Mouse (Mus musculus) heart, embryonic 11.5 days (tissue): ENCODE measurements around the gene Khnyn. TPM values are rescaled to one million over a fixed set of nuclear protein-coding genes. Genes with fewer than 3 reads are reported as not detected.

Experiments
- ATAC-seq: fragments of 200-750 bp; cut with Nextera tagmentation; replicated peaks from 2 replicates; pipeline ENCODE4 v1.8.0; 2017; ENCODE audit warnings: moderate library complexity; ENCODE audit not compliant: insufficient number of reproducible peaks, low FRiP score, low TSS enrichment
- H3K27ac ChIP-seq: fragments of 300-500 bp; sonication (generic); 2 replicates; pipeline ENCODE4 v1.5.1; 2014; ENCODE audit warnings: mild to moderate bottlenecking, low read depth, low read length
- H3K27me3 ChIP-seq: fragments of 300-500 bp; sonication (generic); 2 replicates; pipeline ENCODE4 v1.6.1; 2014; ENCODE audit warnings: mild to moderate bottlenecking, low read length, mixed read lengths; ENCODE audit not compliant: control insufficient read depth, insufficient read depth
- H3K36me3 ChIP-seq: fragments of 300-500 bp; sonication (generic); 2 replicates; pipeline ENCODE4 v1.6.1; 2014; ENCODE audit warnings: mild to moderate bottlenecking, low read length, moderate library complexity, mixed read lengths; ENCODE audit not compliant: control insufficient read depth, insufficient read depth
- H3K4me1 ChIP-seq: fragments of 300-500 bp; sonication (generic); 2 replicates; pipeline ENCODE4 v1.6.1; 2014; ENCODE audit warnings: low read length; ENCODE audit not compliant: control insufficient read depth, insufficient read depth
- H3K4me2 ChIP-seq: fragments of 300-500 bp; sonication (generic); 2 replicates; pipeline ENCODE4 v1.6.1; 2014; ENCODE audit warnings: mild to moderate bottlenecking, moderate library complexity
- H3K4me3 ChIP-seq: fragments of 300-500 bp; sonication (generic); 2 replicates; pipeline ENCODE4 v1.5.1; 2014; ENCODE audit warnings: low read depth, low read length
- H3K9ac ChIP-seq: fragments of 300-500 bp; sonication (generic); 2 replicates; pipeline ENCODE4 v1.6.1; 2014; ENCODE audit warnings: mild to moderate bottlenecking, low read depth, low read length, moderate library complexity
- H3K9me3 ChIP-seq: fragments of 300-500 bp; sonication (generic); replicated peaks from 2 replicates; pipeline ENCODE4 v1.6.1; 2016; ENCODE audit warnings: low read length; ENCODE audit not compliant: control insufficient read depth
- WGBS: fragments of 180-500 bp; shearing (Covaris S2); extraction: QIAGEN DNeasy Blood & Tissue Kit; methylation state at CpG from one replicate; pipeline ENCODE4 v1.1.7; 2014; ENCODE audit not compliant: insufficient replicate concordance; 5-methylcytosine and 5-hydroxymethylcytosine counted together
- polyA plus RNA-seq: library from polyadenylated mRNA; unstranded; fragments of >200 nt; fragmentation: Nextera tagmentation; extraction: Ambion mirVana; gene quantifications from 2 replicates; pipeline ENCODE4 v1.2.1, GENCODE M21; 2014

Gene Khnyn
- polyA plus RNA-seq, 1 experiment from 2014 or later: 6.0 TPM

GRCm38 (mm10) chr14:55878316-55878940 is 6.3 kb upstream of the Khnyn start:
- Histone ChIP-seq H3K27ac (no peak overlapping the region), H3K4me3 (no peak overlapping the region), H3K4me1 (peaks cover 14% of the 10 kb centered on the region), H3K4me2 (peak overlapping the region; percentile 51), H3K27me3 (no peaks in the 10 kb centered on the region), H3K9me3 (no peaks in the 10 kb centered on the region), H3K36me3 (no peaks in the 10 kb centered on the region; the same call in 1 of the 2 replicates), H3K9ac (no peak overlapping the region)
- 16% methylated on average over 7 of the region's 7 CpGs for WGBS
- ATAC-seq: no peak

GRCm38 (mm10) chr14:55879623-55880022 is 5.1 kb upstream of the Khnyn start:
- ATAC-seq: no peak
- no peaks in the 10 kb centered on the region for H3K9me3 ChIP-seq
- H3K9ac ChIP-seq: no peak overlapping the region
- no peak overlapping the region for H3K4me3 ChIP-seq
- H3K36me3 ChIP-seq: no peaks in the 10 kb centered on the region
- H3K27me3 ChIP-seq: no peaks in the 10 kb centered on the region
- WGBS: 39% methylated on average over 1 of the region's 1 CpGs
- H3K27ac ChIP-seq: no peak overlapping the region
- no peak overlapping the region for H3K4me2 ChIP-seq
- peaks cover 13% of the 10 kb centered on the region for H3K4me1 ChIP-seq

- Histone ChIP-seq H3K27me3 (no peaks in the 10 kb centered on the region), H3K27ac (no peak overlapping the region), H3K36me3 (no peaks in the 10 kb centered on the region), H3K4me2 (no peak overlapping the region), H3K4me3 (no peak overlapping the region), H3K4me1 (peaks cover 16% of the 10 kb centered on the region), H3K9me3 (no peaks in the 10 kb centered on the region), H3K9ac (no peak overlapping the region)
- 70% methylated on average over 8 of the region's 8 CpGs for WGBS
- ATAC-seq: no peak
These were observed 3.8 kb upstream of the Khnyn start for GRCm38 (mm10) chr14:55880982-55881381.

- WGBS: 58% methylated on average over 6 of the region's 6 CpGs
- Histone ChIP-seq H3K4me2 (no peak overlapping the region), H3K27ac (no peak overlapping the region), H3K9ac (no peak overlapping the region), H3K4me3 (no peak overlapping the region), H3K27me3 (no peaks in the 10 kb centered on the region), H3K4me1 (peaks cover 23% of the 10 kb centered on the region), H3K36me3 (no peaks in the 10 kb centered on the region), H3K9me3 (no peaks in the 10 kb centered on the region)
- ATAC-seq: no peak
These were observed 2.5 kb upstream of the Khnyn start for GRCm38 (mm10) chr14:55882171-55882641.

GRCm38 (mm10) chr14:55883149-55883661 is 1.5 kb upstream of the Khnyn start:
- H3K27ac ChIP-seq: no peak overlapping the region
- H3K36me3 ChIP-seq: peaks cover 8% of the 10 kb centered on the region
- ATAC-seq: no peak
- peaks cover 19% of the 10 kb centered on the region for H3K4me1 ChIP-seq
- no peaks in the 10 kb centered on the region for H3K9me3 ChIP-seq
- WGBS: 88% methylated on average over 13 of the region's 13 CpGs
- H3K4me2 ChIP-seq: no peak overlapping the region
- no peaks in the 10 kb centered on the region for H3K27me3 ChIP-seq
- H3K9ac ChIP-seq: 0 out of 2 replicates have a peak overlapping the region, but pooled peaks have one; percentile 17
- no peak overlapping the region for H3K4me3 ChIP-seq

GRCm38 (mm10) chr14:55883663-55884062 is 1.1 kb upstream of the Khnyn start:
- WGBS: 90% methylated on average over 12 of the region's 12 CpGs
- Histone ChIP-seq H3K36me3 (peaks cover 10% of the 10 kb centered on the region), H3K4me2 (peak overlapping the region; percentile 75; the same call in 1 of the 2 replicates), H3K27ac (no peak overlapping the region), H3K9ac (peak overlapping the region; percentile 49; the same call in 1 of the 2 replicates), H3K27me3 (no peaks in the 10 kb centered on the region), H3K9me3 (no peaks in the 10 kb centered on the region), H3K4me3 (no peak overlapping the region), H3K4me1 (peaks cover 19% of the 10 kb centered on the region)
- ATAC-seq: no peak

GRCm38 (mm10) chr14:55884166-55884565 is 581 bp upstream of the Khnyn start, which contains the start of gene Cbln3:
Gene Cbln3, minus strand, starts transcription at chr14:55884392.
- WGBS: 30% methylated on average over 4 of the region's 4 CpGs
- peak within 1 kb of the TSS; percentile 94 for H3K27ac ChIP-seq
- H3K36me3 ChIP-seq: peaks cover 14% of the 10 kb centered on the region
- peaks cover 19% of the 10 kb centered on the region for H3K4me1 ChIP-seq
- peak within 1 kb of the TSS; percentile 60 for H3K4me3 ChIP-seq
- H3K9ac ChIP-seq: peak within 1 kb of the TSS; percentile 89
- ATAC-seq: no peak
- H3K27me3 ChIP-seq: no peaks in the 10 kb centered on the region
- H3K9me3 ChIP-seq: no peaks in the 10 kb centered on the region
- peak within 1 kb of the TSS; percentile 75 for H3K4me2 ChIP-seq

- Histone ChIP-seq H3K36me3 (peaks cover 23% of the 10 kb centered on the region), H3K27ac (peak overlapping the region; percentile 94), H3K4me3 (peak overlapping the region; percentile 60), H3K4me2 (peak overlapping the region; percentile 75), H3K4me1 (peaks cover 19% of the 10 kb centered on the region), H3K9me3 (no peaks in the 10 kb centered on the region), H3K9ac (peak overlapping the region; percentile 89), H3K27me3 (no peaks in the 10 kb centered on the region)
- peak; percentile 6; the same call in 1 of the 2 replicates for ATAC-seq
- whole genome bisulfite sequencing: under 1% methylated on average over 19 of the region's 30 CpGs
These were observed 505 bp downstream of the Khnyn start for GRCm38 (mm10) chr14:55885114-55885790.
